Mouse (Mus musculus): ENCODE measurements around the gene Psmb11. TPM values are rescaled to one million over a fixed set of nuclear protein-coding genes. Genes with fewer than 3 reads are reported as not detected.

Gene Psmb11
- not detected in 2 replicates for total RNA-seq (2014; fragmentation: Nextera tagmentation)
- total RNA-seq (2017) = 0.11 and 0.12 TPM in 2 replicates
- not detected in 2 replicates for polyA plus RNA-seq (2012)

GRCm38 (mm10) chr14:54621133-54621532 is at the start of gene Psmb11:
Gene Psmb11, plus strand, starts transcription at chr14:54621433.
- TF ChIP-seq POLR2AphosphoS5 (IDR thresholded peaks at IDR 0.05; ENCODE audit: insufficient replicate concordance, low read depth, low read length) = no peak
- H3K4me3 ChIP-seq (ENCODE audit: low read depth, low read length) = no peak within 1 kb of the TSS

GRCm38 (mm10) chr14:54572122-54572521 is 49.1 kb upstream of the Psmb11 start:
- H3K36me3 ChIP-seq (replicated peaks) = no peaks in the 10 kb centered on the region
- peaks cover 20% of the 10 kb centered on the region for H3K9me3 ChIP-seq (replicated peaks)
- H3K27me3 ChIP-seq (ENCODE audit: insufficient read depth, low read length) = peaks cover 64% of the 10 kb centered on the region
- no peak for TF ChIP-seq GATA2 (IDR thresholded peaks at IDR 0.05; ENCODE audit: borderline replicate concordance, low read depth, low read length)
- TF ChIP-seq POLR2AphosphoS5 (IDR thresholded peaks at IDR 0.05; ENCODE audit: insufficient replicate concordance, low read depth, low read length) = no peak
- no peak for TF ChIP-seq TAL1 (conservative IDR thresholded peaks at IDR 0.05; ENCODE audit: low read depth, low read length)
- no peak for TF ChIP-seq GATA1 (IDR thresholded peaks at IDR 0.05; ENCODE audit: borderline replicate concordance, low read length)
- no peak for TF ChIP-seq CTCF (IDR thresholded peaks at IDR 0.05; ENCODE audit: low read depth, low read length)
- no peak overlapping the region for H3K4me3 ChIP-seq (ENCODE audit: low read depth, low read length)
- H3K4me1 ChIP-seq (ENCODE audit: insufficient read depth, low read depth, low read length) = peaks cover 51% of the 10 kb centered on the region
- ATAC-seq (ENCODE audit: extremely low read depth, insufficient number of reproducible peaks, low FRiP score, poor library complexity, severe bottlenecking) (no peak), DNase-seq (ENCODE audit: low spot score) (no peak)

More at GRCm38 (mm10) chr14:54621133-54621532, at the start of gene Psmb11:
- DNase-seq (ENCODE audit: low spot score) = no peak
- Histone ChIP-seq H3K27me3 (ENCODE audit: insufficient read depth, low read length) (peaks cover 15% of the 10 kb centered on the region), H3K36me3 (replicated peaks) (peaks cover 3% of the 10 kb centered on the region), H3K9me3 (replicated peaks) (no peaks in the 10 kb centered on the region; the same call in 1 of the 2 replicates), H3K4me1 (ENCODE audit: insufficient read depth, low read depth, low read length) (peaks cover 30% of the 10 kb centered on the region)
- no peak for ATAC-seq (ENCODE audit: extremely low read depth, insufficient number of reproducible peaks, low FRiP score, poor library complexity, severe bottlenecking)

GRCm38 (mm10) chr14:54572790-54573736 is 48.2 kb upstream of the Psmb11 start:
- ATAC-seq (ENCODE audit: extremely low read depth, insufficient number of reproducible peaks, low FRiP score, poor library complexity, severe bottlenecking) = peak; percentile 8; the same call in 1 of the 2 replicates
- H3K4me3 ChIP-seq (ENCODE audit: low read depth, low read length) = peak overlapping the region; percentile 62; the same call in 1 of the 2 replicates
- H3K4me1 ChIP-seq (ENCODE audit: insufficient read depth, low read depth, low read length) = peaks cover 61% of the 10 kb centered on the region
- H3K27me3 ChIP-seq (ENCODE audit: insufficient read depth, low read length) = peaks cover 70% of the 10 kb centered on the region
- H3K9me3 ChIP-seq (replicated peaks) = peaks cover 28% of the 10 kb centered on the region
- DNase-seq (ENCODE audit: low spot score) = no peak
- no peaks in the 10 kb centered on the region for H3K36me3 ChIP-seq (replicated peaks)
- TF ChIP-seq GATA2 (IDR thresholded peaks at IDR 0.05; ENCODE audit: borderline replicate concordance, low read depth, low read length) (no peak), GATA1 (IDR thresholded peaks at IDR 0.05; ENCODE audit: borderline replicate concordance, low read length) (no peak), TAL1 (conservative IDR thresholded peaks at IDR 0.05; ENCODE audit: low read depth, low read length) (0 out of 2 replicates have a peak, but pooled peaks have one; percentile 11), CTCF (IDR thresholded peaks at IDR 0.05; ENCODE audit: low read depth, low read length) (no peak), POLR2AphosphoS5 (IDR thresholded peaks at IDR 0.05; ENCODE audit: insufficient replicate concordance, low read depth, low read length) (no peak)

GRCm38 (mm10) chr14:54574253-54574652 is 47.0 kb upstream of the Psmb11 start:
- H3K27me3 ChIP-seq (ENCODE audit: insufficient read depth, low read length) = peaks cover 66% of the 10 kb centered on the region
- H3K36me3 ChIP-seq (replicated peaks) = no peaks in the 10 kb centered on the region
- DNase-seq (ENCODE audit: low spot score) (no peak), ATAC-seq (ENCODE audit: extremely low read depth, insufficient number of reproducible peaks, low FRiP score, poor library complexity, severe bottlenecking) (no peak)
- peaks cover 28% of the 10 kb centered on the region for H3K9me3 ChIP-seq (replicated peaks)
- TF ChIP-seq GATA2 (IDR thresholded peaks at IDR 0.05; ENCODE audit: borderline replicate concordance, low read depth, low read length) (no peak), GATA1 (IDR thresholded peaks at IDR 0.05; ENCODE audit: borderline replicate concordance, low read length) (no peak), CTCF (IDR thresholded peaks at IDR 0.05; ENCODE audit: low read depth, low read length) (no peak), TAL1 (conservative IDR thresholded peaks at IDR 0.05; ENCODE audit: low read depth, low read length) (no peak), POLR2AphosphoS5 (IDR thresholded peaks at IDR 0.05; ENCODE audit: insufficient replicate concordance, low read depth, low read length) (no peak)
- H3K4me1 ChIP-seq (ENCODE audit: insufficient read depth, low read depth, low read length) = peaks cover 60% of the 10 kb centered on the region
- H3K4me3 ChIP-seq (ENCODE audit: low read depth, low read length) = no peak overlapping the region

GRCm38 (mm10) chr14:54575031-54575430 is 46.2 kb upstream of the Psmb11 start:
- DNase-seq (ENCODE audit: low spot score) (no peak), ATAC-seq (ENCODE audit: extremely low read depth, insufficient number of reproducible peaks, low FRiP score, poor library complexity, severe bottlenecking) (no peak)
- no peaks in the 10 kb centered on the region for H3K36me3 ChIP-seq (replicated peaks)
- H3K4me3 ChIP-seq (ENCODE audit: low read depth, low read length) = no peak overlapping the region
- TF ChIP-seq POLR2AphosphoS5 (IDR thresholded peaks at IDR 0.05; ENCODE audit: insufficient replicate concordance, low read depth, low read length) (no peak), GATA1 (IDR thresholded peaks at IDR 0.05; ENCODE audit: borderline replicate concordance, low read length) (no peak), TAL1 (conservative IDR thresholded peaks at IDR 0.05; ENCODE audit: low read depth, low read length) (no peak), GATA2 (IDR thresholded peaks at IDR 0.05; ENCODE audit: borderline replicate concordance, low read depth, low read length) (no peak), CTCF (IDR thresholded peaks at IDR 0.05; ENCODE audit: low read depth, low read length) (no peak)
- H3K4me1 ChIP-seq (ENCODE audit: insufficient read depth, low read depth, low read length) = peaks cover 56% of the 10 kb centered on the region
- H3K27me3 ChIP-seq (ENCODE audit: insufficient read depth, low read length) = peaks cover 64% of the 10 kb centered on the region
- H3K9me3 ChIP-seq (replicated peaks) = peaks cover 28% of the 10 kb centered on the region

GRCm38 (mm10) chr14:54575631-54576030 is 45.6 kb upstream of the Psmb11 start:
- DNase-seq (ENCODE audit: low spot score) = no peak
- no peak for ATAC-seq (ENCODE audit: extremely low read depth, insufficient number of reproducible peaks, low FRiP score, poor library complexity, severe bottlenecking)

More at GRCm38 (mm10) chr14:54575631-54576030, 45.6 kb upstream of the Psmb11 start:
- Histone ChIP-seq H3K4me1 (ENCODE audit: insufficient read depth, low read depth, low read length) (peaks cover 56% of the 10 kb centered on the region), H3K36me3 (replicated peaks) (no peaks in the 10 kb centered on the region), H3K9me3 (replicated peaks) (peaks cover 28% of the 10 kb centered on the region), H3K27me3 (ENCODE audit: insufficient read depth, low read length) (peaks cover 61% of the 10 kb centered on the region), H3K4me3 (ENCODE audit: low read depth, low read length) (peak overlapping the region; percentile 40; the same call in 1 of the 2 replicates)
- TF ChIP-seq GATA2 (IDR thresholded peaks at IDR 0.05; ENCODE audit: borderline replicate concordance, low read depth, low read length) = no peak
- TF ChIP-seq GATA1 (IDR thresholded peaks at IDR 0.05; ENCODE audit: borderline replicate concordance, low read length) = no peak
- TF ChIP-seq POLR2AphosphoS5 (IDR thresholded peaks at IDR 0.05; ENCODE audit: insufficient replicate concordance, low read depth, low read length) = no peak
- TF ChIP-seq CTCF (IDR thresholded peaks at IDR 0.05; ENCODE audit: low read depth, low read length) = no peak
